Mouse (Mus musculus) stomach, postnatal 0 days (tissue): ENCODE results near the gene Slc9a6. TPM values are rescaled to one million over a fixed set of nuclear protein-coding genes. Genes with fewer than 3 reads are reported as not detected.

Experiments used
- ATAC-seq: fragments of 200-750 bp; cut with Nextera tagmentation; 2 replicates; pipeline ENCODE4 v1.8.0; 2017; ENCODE audit not compliant: low FRiP score, low TSS enrichment
- DNase-seq: peaks from one replicate; pipeline ENCODE4 v3.0.0-alpha.2; 2016; ENCODE audit warnings: low spot score
- H3K27ac ChIP-seq: fragments of 300-500 bp; sonication (generic); replicated peaks from 2 replicates; pipeline ENCODE4 v1.5.1; 2014; ENCODE audit warnings: mild to moderate bottlenecking, control low read depth
- H3K27me3 ChIP-seq: fragments of 300-500 bp; sonication (generic); 2 replicates; pipeline ENCODE4 v1.6.1; 2014; ENCODE audit warnings: low read length; ENCODE audit not compliant: control insufficient read depth, insufficient read depth
- H3K36me3 ChIP-seq: fragments of 300-500 bp; sonication (generic); 2 replicates; pipeline ENCODE4 v1.6.1; 2014; ENCODE audit warnings: low read length, mixed read lengths; ENCODE audit not compliant: control insufficient read depth, insufficient read depth
- H3K4me1 ChIP-seq: fragments of 300-500 bp; sonication (generic); replicated peaks from 2 replicates; pipeline ENCODE4 v1.6.1; 2014; ENCODE audit warnings: antibody characterized with exemption; ENCODE audit not compliant: control insufficient read depth, insufficient read depth
- H3K4me2 ChIP-seq: fragments of 300-500 bp; sonication (generic); replicated peaks from 2 replicates; pipeline ENCODE4 v1.6.1; 2014; ENCODE audit warnings: low read depth, mild to moderate bottlenecking, control low read depth, moderate library complexity
- H3K4me3 ChIP-seq: fragments of 300-500 bp; sonication (generic); 2 replicates; pipeline ENCODE4 v1.5.1; 2014; ENCODE audit warnings: low read depth, low read length, control low read depth
- H3K9ac ChIP-seq: fragments of 300-500 bp; sonication (generic); 2 replicates; pipeline ENCODE4 v1.6.1; 2014; ENCODE audit warnings: mild to moderate bottlenecking, low read length, control low read depth, mixed read lengths
- H3K9me3 ChIP-seq: fragments of 300-500 bp; sonication (generic); 2 replicates; pipeline ENCODE4 v1.6.1; 2016; ENCODE audit warnings: low read length; ENCODE audit not compliant: control insufficient read depth
- CTCF ChIP-seq: IDR thresholded peaks from 2 replicates; pipeline ENCODE4 v1.5.1; 2016; ENCODE audit warnings: antibody characterized with exemption, low read depth, mild to moderate bottlenecking, moderate library complexity
- EP300 ChIP-seq: optimal IDR thresholded peaks from 2 replicates; pipeline ENCODE3; 2016; ENCODE audit warnings: antibody characterized with exemption
- WGBS: fragments of 180-500 bp; shearing (Covaris S2); extraction: QIAGEN DNeasy Blood & Tissue Kit; methylation state at CpG from one replicate; pipeline ENCODE4 v1.1.7; 2014; 5-methylcytosine and 5-hydroxymethylcytosine counted together
- polyA plus RNA-seq: library from polyadenylated mRNA; unstranded; fragments of >200 nt; fragmentation: Nextera tagmentation; extraction: Ambion mirVana; gene quantifications from 2 replicates; pipeline ENCODE4 v1.2.1, GENCODE M21; 2015

Slc9a6 gene
- 16.1 and 17.4 TPM in 2 replicates for polyA plus RNA-seq

GRCm38 (mm10) chrX:56609623-56610317, at the start of gene Slc9a6:
Slc9a6 (plus strand) TSS chrX:56609757.
- WGBS = 14% methylated on average over 21 of the region's 50 CpGs
- TF ChIP-seq CTCF = no peak
- TF ChIP-seq EP300 = no peak
- no peaks in the 10 kb centered on the region for H3K9me3 ChIP-seq
- peak within 1 kb of the TSS; percentile 67 for H3K9ac ChIP-seq
- H3K27me3 ChIP-seq = no peaks in the 10 kb centered on the region
- ATAC-seq (peak; percentile 91), DNase-seq (peak; percentile 78)
- H3K4me3 ChIP-seq = peak within 1 kb of the TSS; percentile 57
- no peaks in the 10 kb centered on the region for H3K36me3 ChIP-seq
- peak within 1 kb of the TSS; percentile 70 for H3K27ac ChIP-seq
- no peaks in the 10 kb centered on the region for H3K4me1 ChIP-seq
- peak within 1 kb of the TSS; percentile 58 for H3K4me2 ChIP-seq

GRCm38 (mm10) chrX:56572465-56572864, 37.1 kb upstream of the Slc9a6 start:
- Histone ChIP-seq H3K4me3 (no peak overlapping the region), H3K36me3 (no peaks in the 10 kb centered on the region), H3K9ac (no peak overlapping the region), H3K4me2 (no peak overlapping the region), H3K27me3 (no peaks in the 10 kb centered on the region), H3K4me1 (no peaks in the 10 kb centered on the region), H3K27ac (no peak overlapping the region), H3K9me3 (no peaks in the 10 kb centered on the region)
- DNase-seq (peak; percentile 15), ATAC-seq (no peak)
- 23% methylated on average over 6 of the region's 6 CpGs for WGBS
- TF ChIP-seq EP300 (no peak), CTCF (peak; percentile 71)

GRCm38 (mm10) chrX:56578200-56578599, 31.4 kb upstream of the Slc9a6 start:
- Histone ChIP-seq H3K27ac (no peak overlapping the region), H3K4me3 (no peak overlapping the region), H3K9me3 (no peaks in the 10 kb centered on the region), H3K4me1 (no peaks in the 10 kb centered on the region), H3K36me3 (no peaks in the 10 kb centered on the region), H3K27me3 (no peaks in the 10 kb centered on the region), H3K9ac (no peak overlapping the region), H3K4me2 (no peak overlapping the region)
- no peak for TF ChIP-seq EP300
- TF ChIP-seq CTCF = no peak
- 74% methylated on average over 2 of the region's 2 CpGs for WGBS
- DNase-seq = no peak
- no peak for ATAC-seq

GRCm38 (mm10) chrX:56597219-56597886, 12.2 kb upstream of the Slc9a6 start:
- H3K9me3 ChIP-seq = no peaks in the 10 kb centered on the region
- H3K36me3 ChIP-seq = no peaks in the 10 kb centered on the region
- no peaks in the 10 kb centered on the region for H3K27me3 ChIP-seq
- H3K4me3 ChIP-seq = peak overlapping the region; percentile 62
- 12% methylated on average over 21 of the region's 25 CpGs for WGBS
- H3K9ac ChIP-seq = peak overlapping the region; percentile 76
- peak; percentile 53 for TF ChIP-seq CTCF
- no peak for TF ChIP-seq EP300
- ATAC-seq (no peak; the same call in 1 of the 2 replicates), DNase-seq (peak; percentile 19)
- H3K4me1 ChIP-seq = no peaks in the 10 kb centered on the region
- H3K4me2 ChIP-seq = peak overlapping the region; percentile 59
- peak overlapping the region; percentile 79 for H3K27ac ChIP-seq

GRCm38 (mm10) chrX:56597887-56598640, 11.5 kb upstream of the Slc9a6 start, which contains the start of gene Mmgt1:
Mmgt1 (minus strand) TSS chrX:56598069.
- Histone ChIP-seq H3K36me3 (no peaks in the 10 kb centered on the region), H3K9ac (peak within 1 kb of the TSS; percentile 76), H3K27me3 (no peaks in the 10 kb centered on the region), H3K4me2 (peak within 1 kb of the TSS; percentile 59), H3K9me3 (no peaks in the 10 kb centered on the region), H3K4me1 (no peaks in the 10 kb centered on the region), H3K27ac (peak within 1 kb of the TSS; percentile 79), H3K4me3 (peak within 1 kb of the TSS; percentile 62)
- TF ChIP-seq CTCF = no peak
- no peak for TF ChIP-seq EP300
- ATAC-seq (peak; percentile 99), DNase-seq (peak; percentile 92)
- 11% methylated on average over 43 of the region's 44 CpGs for WGBS
